Mouse (Mus musculus) ES-CJ7 (cell line): ENCODE measurements around the gene Tmem132c.
A peak's percentile ranks its signal among the peaks of the same experiment; 100 is the strongest.

ENCODE experiments used
- DNase-seq: peaks from one replicate; pipeline ENCODE4 v3.0.0; 2011; ENCODE audit warnings: low read depth, low spot score

Gene Tmem132c

GRCm38 (mm10) chr5:127282539-127283123 is 41.0 kb downstream of the Tmem132c start:
- DNase-seq = no peak

GRCm38 (mm10) chr5:127286886-127287285 is 45.3 kb downstream of the Tmem132c start:
- no peak for DNase-seq

GRCm38 (mm10) chr5:127289659-127290058 is 48.1 kb downstream of the Tmem132c start:
- no peak for DNase-seq

GRCm38 (mm10) chr5:127290461-127291250 is 49.0 kb downstream of the Tmem132c start:
- DNase-seq = no peak

- no peak for DNase-seq
Measured at GRCm38 (mm10) chr5:127291581-127291980, 50.0 kb downstream of the Tmem132c start.

- no peak for DNase-seq
Measured at GRCm38 (mm10) chr5:127293698-127294097, 52.1 kb downstream of the Tmem132c start.

- DNase-seq = no peak
Measured at GRCm38 (mm10) chr5:127297461-127297860, 55.9 kb downstream of the Tmem132c start.

- no peak for DNase-seq
Measured at GRCm38 (mm10) chr5:127298060-127298459, 56.5 kb downstream of the Tmem132c start.

GRCm38 (mm10) chr5:127299010-127299409 is 57.4 kb downstream of the Tmem132c start:
- DNase-seq = no peak

GRCm38 (mm10) chr5:127300597-127301254 is 59.1 kb downstream of the Tmem132c start:
- no peak for DNase-seq

GRCm38 (mm10) chr5:127305312-127305711 is 63.7 kb downstream of the Tmem132c start:
- no peak for DNase-seq

- no peak for DNase-seq
Measured at GRCm38 (mm10) chr5:127305719-127306118, 64.1 kb downstream of the Tmem132c start.

GRCm38 (mm10) chr5:127306726-127307125 is 65.1 kb downstream of the Tmem132c start:
- DNase-seq = peak; percentile 42

- no peak for DNase-seq
Measured at GRCm38 (mm10) chr5:127310318-127311004, 68.9 kb downstream of the Tmem132c start.

- DNase-seq = no peak
Measured at GRCm38 (mm10) chr5:127311005-127311331, 69.4 kb downstream of the Tmem132c start.

- peak; percentile 13 for DNase-seq
Measured at GRCm38 (mm10) chr5:127313634-127314033, 72.0 kb downstream of the Tmem132c start.

- DNase-seq = no peak
Measured at GRCm38 (mm10) chr5:127319096-127319779, 77.6 kb downstream of the Tmem132c start.

- DNase-seq = no peak
Measured at GRCm38 (mm10) chr5:127324645-127325044, 83.0 kb downstream of the Tmem132c start.

- DNase-seq = no peak
Measured at GRCm38 (mm10) chr5:127336048-127336907, 94.7 kb downstream of the Tmem132c start.

- DNase-seq = no peak
Measured at GRCm38 (mm10) chr5:127336908-127337265, 95.3 kb downstream of the Tmem132c start.

- peak; percentile 96 for DNase-seq
Measured at GRCm38 (mm10) chr5:127339016-127339435, 97.4 kb downstream of the Tmem132c start.
